Mouse (Mus musculus) liver, adult 2 months (tissue): ENCODE measurements around the gene Kcnk10.

Experiments used
- CTCF ChIP-seq: fragments of 200-500 bp; IDR thresholded peaks from 2 replicates; pipeline ENCODE4 v1.5.1; 2011; ENCODE audit warnings: low read depth, low read length, control low read depth
- POLR2A ChIP-seq: fragments of 200-500 bp; IDR thresholded peaks from 2 replicates; pipeline ENCODE4 v1.6.1; 2011; ENCODE audit warnings: low read length, control low read depth; ENCODE audit not compliant: insufficient read depth; ENCODE audit errors: extremely low read depth

- no peak for TF ChIP-seq POLR2A
- TF ChIP-seq CTCF, result no peak
Observed at GRCm38 (mm10) chr12:98467793-98468192, 110.3 kb downstream of the Kcnk10 start.
